Mouse (Mus musculus) kidney, embryonic 15.5 days (tissue): Measurements from ENCODE around the gene Smurf1. TPM values are rescaled to one million over a fixed set of nuclear protein-coding genes. Genes with fewer than 3 reads are reported as not detected.

Experiments
- ATAC-seq: fragments of 200-750 bp; cut with Nextera tagmentation; replicated peaks from 2 replicates; pipeline ENCODE4 v1.8.0; 2017; ENCODE audit warnings: moderate TSS enrichment; ENCODE audit not compliant: low FRiP score
- H3K27ac ChIP-seq: fragments of 300-500 bp; sonication (generic); 2 replicates; pipeline ENCODE4 v1.5.1; 2015; ENCODE audit warnings: mild to moderate bottlenecking, inconsistent platforms
- H3K27me3 ChIP-seq: fragments of 300-500 bp; sonication (generic); 2 replicates; pipeline ENCODE4 v1.6.1; 2015; ENCODE audit warnings: inconsistent platforms
- H3K36me3 ChIP-seq: fragments of 300-500 bp; sonication (generic); 2 replicates; pipeline ENCODE4 v1.6.1; 2015; ENCODE audit warnings: inconsistent platforms
- H3K4me1 ChIP-seq: fragments of 300-500 bp; sonication (generic); 2 replicates; pipeline ENCODE4 v1.6.1; 2015; ENCODE audit warnings: inconsistent platforms
- H3K4me2 ChIP-seq: fragments of 300-500 bp; sonication (generic); 2 replicates; pipeline ENCODE4 v1.6.1; 2015; ENCODE audit warnings: moderate library complexity, mild to moderate bottlenecking, inconsistent platforms
- H3K4me3 ChIP-seq: fragments of 300-500 bp; sonication (generic); replicated peaks from 2 replicates; pipeline ENCODE4 v1.5.1; 2015; ENCODE audit warnings: mild to moderate bottlenecking, inconsistent platforms
- H3K9ac ChIP-seq: fragments of 300-500 bp; sonication (generic); 2 replicates; pipeline ENCODE4 v1.6.1; 2015; ENCODE audit warnings: mild to moderate bottlenecking, inconsistent platforms
- H3K9me3 ChIP-seq: fragments of 300-500 bp; sonication (generic); replicated peaks from 2 replicates; pipeline ENCODE4 v1.6.1; 2016; ENCODE audit warnings: inconsistent platforms
- WGBS: fragments of 180-500 bp; shearing (Covaris S2); methylation state at CpG from one replicate; pipeline ENCODE4 v1.1.7; 2015; ENCODE audit warnings: mixed read lengths; 5-methylcytosine and 5-hydroxymethylcytosine counted together
- polyA plus RNA-seq: library from polyadenylated mRNA; unstranded; fragments of >200 nt; fragmentation: Nextera tagmentation; extraction: Ambion mirVana; gene quantifications from 2 replicates; pipeline ENCODE4 v1.2.1, GENCODE M21; 2015

The Smurf1 gene
- polyA plus RNA-seq, 1 experiment from 2014 or later = 15.4 TPM

GRCm38 (mm10) chr5:144909521-144909920 lies 56.1 kb downstream of the Smurf1 start:
- Histone ChIP-seq H3K36me3 (no peaks in the 10 kb centered on the region), H3K4me2 (no peak overlapping the region), H3K4me1 (peaks cover 52% of the 10 kb centered on the region), H3K9me3 (no peaks in the 10 kb centered on the region), H3K27ac (no peak overlapping the region), H3K4me3 (no peak overlapping the region), H3K9ac (no peak overlapping the region), H3K27me3 (no peaks in the 10 kb centered on the region)
- 69% methylated on average over 4 of the region's 4 CpGs for WGBS
- ATAC-seq = no peak

DNA sequence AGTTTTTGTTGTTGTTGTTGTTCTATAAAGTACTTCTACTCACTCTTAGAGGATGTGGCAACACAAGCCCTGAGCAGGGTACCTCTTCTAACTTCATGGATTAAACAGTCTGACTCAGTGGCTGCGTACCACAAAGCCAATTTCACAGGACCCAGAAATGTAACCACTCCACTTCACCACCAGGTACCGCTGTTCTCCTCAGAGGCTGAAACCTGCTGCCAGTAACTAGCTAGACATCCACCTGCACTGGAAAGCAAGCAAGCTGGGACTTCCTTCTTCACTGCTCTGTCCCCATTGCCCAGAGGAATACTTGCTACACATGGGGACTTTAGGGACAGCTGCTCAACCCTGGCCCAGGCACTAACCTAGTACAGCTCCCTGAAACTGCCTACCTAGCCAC lies 58.1 kb downstream of the Smurf1 start:
- Histone ChIP-seq H3K4me3 (no peak overlapping the region), H3K27ac (no peak overlapping the region), H3K9me3 (no peaks in the 10 kb centered on the region), H3K36me3 (no peaks in the 10 kb centered on the region), H3K9ac (no peak overlapping the region), H3K4me1 (peaks cover 55% of the 10 kb centered on the region), H3K4me2 (no peak overlapping the region), H3K27me3 (no peaks in the 10 kb centered on the region)
- WGBS = 80% methylated on average over 2 of the region's 2 CpGs
- no peak for ATAC-seq

DNA sequence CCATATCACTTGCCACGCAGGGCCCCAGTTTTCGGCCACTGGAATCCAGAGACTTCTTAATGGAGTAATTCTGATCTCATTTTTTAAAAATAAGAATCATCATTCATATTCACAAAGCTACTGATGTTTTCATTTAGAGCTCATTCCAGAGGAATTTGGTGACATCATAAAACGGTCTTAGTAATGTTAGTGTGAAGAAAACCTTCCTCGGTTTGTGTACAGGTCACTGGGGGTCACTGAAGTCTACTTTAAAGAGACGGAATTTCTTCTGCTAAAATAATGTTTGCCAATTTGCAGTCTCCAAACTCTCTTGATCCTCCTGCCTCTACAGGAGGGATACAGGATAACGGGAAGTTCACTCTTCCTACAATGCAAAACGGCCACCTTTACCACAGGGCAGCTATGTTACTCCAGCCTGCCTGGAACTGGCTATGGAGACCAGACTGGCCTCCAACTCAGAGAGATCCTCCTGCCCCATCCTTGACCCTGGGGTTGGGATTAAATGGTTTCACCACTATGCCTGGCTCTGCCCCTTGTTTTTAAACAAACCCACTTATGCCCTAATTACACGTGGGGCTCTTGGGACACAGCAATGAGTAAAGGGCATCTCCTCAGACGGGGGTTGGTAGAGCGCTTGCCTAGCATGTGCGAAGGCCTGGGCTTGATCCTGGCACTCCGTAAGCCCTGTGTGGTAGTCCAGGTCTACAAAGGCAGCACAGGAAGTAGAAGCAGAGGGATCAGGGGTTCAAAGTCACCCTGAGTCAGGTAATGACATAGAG lies 61.1 kb downstream of the Smurf1 start:
- no peaks in the 10 kb centered on the region for H3K27me3 ChIP-seq
- no peaks in the 10 kb centered on the region for H3K9me3 ChIP-seq
- WGBS = 66% methylated on average over 12 of the region's 12 CpGs
- no peak for ATAC-seq
- no peak overlapping the region for H3K27ac ChIP-seq
- H3K4me3 ChIP-seq = no peak overlapping the region
- H3K36me3 ChIP-seq = peaks cover 12% of the 10 kb centered on the region
- peaks cover 51% of the 10 kb centered on the region for H3K4me1 ChIP-seq
- H3K4me2 ChIP-seq = no peak overlapping the region
- no peak overlapping the region for H3K9ac ChIP-seq

DNA sequence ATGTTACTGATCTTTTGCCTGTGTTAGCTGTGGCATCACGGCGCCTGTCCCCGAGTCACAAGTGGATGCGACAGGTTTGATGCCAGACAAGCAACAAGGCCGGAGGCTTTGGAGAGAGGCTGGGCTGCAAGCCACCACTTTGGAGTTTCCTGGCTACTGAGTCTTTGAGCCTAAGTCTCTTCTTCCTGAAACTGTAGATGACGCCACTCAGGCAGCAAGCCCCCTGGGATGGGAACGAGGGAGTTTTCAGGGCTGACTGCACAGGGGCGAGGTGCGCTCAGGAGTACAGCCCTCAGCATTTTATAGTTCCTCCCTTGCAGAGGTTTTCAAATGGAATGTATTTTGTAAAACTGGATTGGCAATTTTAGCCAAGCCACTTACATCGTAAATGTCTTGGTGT lies 63.9 kb downstream of the Smurf1 start:
- peaks cover 51% of the 10 kb centered on the region for H3K4me1 ChIP-seq
- H3K4me2 ChIP-seq = peak overlapping the region; percentile 34
- H3K36me3 ChIP-seq = peaks cover 36% of the 10 kb centered on the region
- no peaks in the 10 kb centered on the region for H3K27me3 ChIP-seq
- peak overlapping the region; percentile 83 for H3K27ac ChIP-seq
- WGBS = 45% methylated on average over 10 of the region's 10 CpGs
- no peaks in the 10 kb centered on the region for H3K9me3 ChIP-seq
- no peak overlapping the region for H3K9ac ChIP-seq
- peak; percentile 82 for ATAC-seq
- H3K4me3 ChIP-seq = no peak overlapping the region

GRCm38 (mm10) chr5:144901035-144901434 lies 64.6 kb downstream of the Smurf1 start:
- peak overlapping the region; percentile 83 for H3K27ac ChIP-seq
- 59% methylated on average over 7 of the region's 7 CpGs for WGBS

DNA sequence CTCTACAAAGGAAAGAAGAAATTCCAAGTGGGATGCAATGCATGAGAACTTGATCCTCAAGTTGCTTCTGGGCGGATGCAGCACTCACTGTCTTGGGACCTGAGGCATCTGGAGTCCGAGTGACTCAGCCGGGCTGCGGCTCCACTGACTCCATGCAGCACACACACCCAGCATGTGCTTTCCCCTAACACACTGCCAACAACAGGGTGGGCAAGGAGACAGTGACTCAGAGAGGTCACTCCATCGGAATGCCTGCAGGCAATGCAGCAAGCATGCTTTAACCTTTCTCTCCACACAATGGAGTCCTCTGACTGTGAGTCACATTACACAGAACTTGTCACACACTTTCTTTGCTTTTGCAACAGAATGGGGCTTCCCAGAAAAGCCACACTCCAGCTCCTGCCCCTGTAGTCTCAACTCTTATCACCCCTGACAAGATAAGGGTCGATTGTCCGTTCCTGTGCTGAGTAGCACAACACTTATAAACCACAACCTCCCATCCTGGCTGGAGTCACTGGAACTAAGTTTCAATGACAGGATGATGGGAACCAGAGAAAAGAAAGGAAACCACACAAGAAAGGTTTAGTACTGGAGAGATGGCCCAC lies 67.1 kb downstream of the Smurf1 start:
- no peak overlapping the region for H3K9ac ChIP-seq
- H3K4me1 ChIP-seq = peaks cover 33% of the 10 kb centered on the region
- H3K9me3 ChIP-seq = no peaks in the 10 kb centered on the region
- no peak overlapping the region for H3K27ac ChIP-seq
- no peak overlapping the region for H3K4me3 ChIP-seq
- 65% methylated on average over 7 of the region's 7 CpGs for WGBS
- no peak overlapping the region for H3K4me2 ChIP-seq
- H3K27me3 ChIP-seq = no peaks in the 10 kb centered on the region
- ATAC-seq = no peak
- peaks cover 65% of the 10 kb centered on the region for H3K36me3 ChIP-seq

More at GRCm38 (mm10) chr5:144901035-144901434, 64.6 kb downstream of the Smurf1 start:
- Histone ChIP-seq H3K4me1 (peaks cover 51% of the 10 kb centered on the region), H3K9ac (no peak overlapping the region), H3K4me2 (no peak overlapping the region; the same call in 1 of the 2 replicates), H3K4me3 (no peak overlapping the region), H3K9me3 (no peaks in the 10 kb centered on the region), H3K36me3 (peaks cover 44% of the 10 kb centered on the region), H3K27me3 (no peaks in the 10 kb centered on the region)
- ATAC-seq = peak; percentile 19; the same call in 1 of the 2 replicates

GRCm38 (mm10) chr5:144897881-144898280 lies 67.8 kb downstream of the Smurf1 start:
- Histone ChIP-seq H3K27me3 (no peaks in the 10 kb centered on the region), H3K9me3 (no peaks in the 10 kb centered on the region), H3K36me3 (peaks cover 72% of the 10 kb centered on the region), H3K9ac (no peak overlapping the region), H3K27ac (no peak overlapping the region), H3K4me2 (no peak overlapping the region), H3K4me3 (no peak overlapping the region), H3K4me1 (peaks cover 26% of the 10 kb centered on the region)
- WGBS = 66% methylated on average over 7 of the region's 7 CpGs
- ATAC-seq = no peak

- H3K27me3 ChIP-seq = no peaks in the 10 kb centered on the region
- no peak overlapping the region for H3K4me2 ChIP-seq
- H3K27ac ChIP-seq = no peak overlapping the region
- H3K36me3 ChIP-seq = peaks cover 94% of the 10 kb centered on the region
- WGBS = 89% methylated on average over 11 of the region's 11 CpGs
- no peak for ATAC-seq
- no peak overlapping the region for H3K4me3 ChIP-seq
- no peak overlapping the region for H3K9ac ChIP-seq
- no peaks in the 10 kb centered on the region for H3K4me1 ChIP-seq
- no peaks in the 10 kb centered on the region for H3K9me3 ChIP-seq
These were observed 74.4 kb downstream of the Smurf1 start for GRCm38 (mm10) chr5:144891276-144891675.

GRCm38 (mm10) chr5:144885968-144886650 lies 79.5 kb downstream of the Smurf1 start:
- Histone ChIP-seq H3K9ac (no peak overlapping the region), H3K4me2 (no peak overlapping the region), H3K9me3 (no peaks in the 10 kb centered on the region), H3K27ac (no peak overlapping the region), H3K4me1 (no peaks in the 10 kb centered on the region), H3K4me3 (no peak overlapping the region), H3K36me3 (peaks cover 97% of the 10 kb centered on the region), H3K27me3 (no peaks in the 10 kb centered on the region)
- 91% methylated on average over 9 of the region's 9 CpGs for WGBS
- ATAC-seq = no peak

GRCm38 (mm10) chr5:144884629-144885217 lies 80.9 kb downstream of the Smurf1 start:
- WGBS = 82% methylated on average over 13 of the region's 13 CpGs
- no peak overlapping the region for H3K4me2 ChIP-seq
- H3K9ac ChIP-seq = no peak overlapping the region
- H3K27ac ChIP-seq = no peak overlapping the region
- ATAC-seq = 0 out of 2 replicates have a peak, but pooled peaks have one; percentile 25
- no peaks in the 10 kb centered on the region for H3K4me1 ChIP-seq
- H3K27me3 ChIP-seq = no peaks in the 10 kb centered on the region
- H3K4me3 ChIP-seq = no peak overlapping the region
- H3K9me3 ChIP-seq = no peaks in the 10 kb centered on the region
- peaks cover 99% of the 10 kb centered on the region for H3K36me3 ChIP-seq

DNA sequence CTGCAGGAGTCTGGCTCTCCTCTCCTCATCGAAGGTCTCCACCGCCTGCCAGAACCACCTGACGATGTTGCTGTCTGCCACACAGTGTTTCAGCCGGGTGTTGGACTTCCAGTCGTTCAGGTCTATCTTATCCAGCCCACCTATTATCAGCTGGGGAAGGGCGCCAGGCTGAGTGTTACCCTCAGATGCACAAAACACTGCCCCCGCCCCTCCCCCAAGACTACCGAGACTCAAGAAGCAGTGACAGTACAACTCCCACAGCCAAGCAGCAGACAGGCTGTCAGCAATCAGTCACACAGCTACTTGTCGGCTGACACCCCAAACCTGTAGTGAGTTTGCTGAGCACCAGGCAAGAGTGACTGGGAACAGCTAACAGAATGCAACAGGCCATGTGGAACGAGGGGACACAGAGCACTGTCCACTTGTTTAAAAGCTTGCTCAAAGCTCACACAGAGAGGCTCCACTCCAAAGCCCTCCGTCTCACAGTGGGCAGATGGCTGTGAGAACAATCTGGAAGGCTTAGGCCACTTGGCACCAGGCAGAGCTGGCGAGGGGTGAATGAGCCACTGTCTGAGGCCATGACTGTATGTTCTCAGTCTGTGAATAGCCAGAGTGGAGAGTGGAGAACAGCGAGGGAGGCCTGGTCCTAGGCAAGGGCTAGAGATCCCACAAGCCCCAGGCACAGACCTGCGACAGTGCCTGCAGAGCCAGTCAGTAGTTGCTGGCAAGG lies 83.8 kb downstream of the Smurf1 start:
- 88% methylated on average over 14 of the region's 14 CpGs for WGBS

More for the DNA sequence above, 83.8 kb downstream of the Smurf1 start:
- H3K9me3 ChIP-seq = no peaks in the 10 kb centered on the region
- H3K4me2 ChIP-seq = no peak overlapping the region
- no peak overlapping the region for H3K27ac ChIP-seq
- H3K27me3 ChIP-seq = no peaks in the 10 kb centered on the region
- H3K36me3 ChIP-seq = peaks cover 99% of the 10 kb centered on the region
- no peak overlapping the region for H3K4me3 ChIP-seq
- no peak overlapping the region for H3K9ac ChIP-seq
- no peak for ATAC-seq
- H3K4me1 ChIP-seq = no peaks in the 10 kb centered on the region
